Mouse (Mus musculus) megakaryocyte, embryonic 14.5 days (primary cell): Measurements from ENCODE around the gene Acta2. TPM values are rescaled to one million over a fixed set of nuclear protein-coding genes. Genes with fewer than 3 reads are reported as not detected.
A peak's percentile ranks its signal among the peaks of the same experiment; 100 is the strongest.

Experiments used
- H3K27me3 ChIP-seq: replicated peaks from 2 replicates; pipeline ENCODE3; 2012; ENCODE audit warnings: inconsistent platforms
- H3K36me3 ChIP-seq: replicated peaks from 2 replicates; pipeline ENCODE3; 2012; ENCODE audit warnings: low read length, inconsistent platforms, mixed read lengths
- H3K4me1 ChIP-seq: 2 replicates; pipeline ENCODE4 v1.6.1; 2012; ENCODE audit warnings: inconsistent platforms
- H3K4me3 ChIP-seq: replicated peaks from 2 replicates; pipeline ENCODE3; 2012; ENCODE audit warnings: moderate library complexity, mild to moderate bottlenecking, inconsistent platforms
- H3K9me3 ChIP-seq: 2 replicates; pipeline ENCODE4 v1.6.1; 2012; ENCODE audit warnings: inconsistent platforms
- FLI1 ChIP-seq: IDR thresholded peaks from 2 replicates; pipeline ENCODE4 v1.6.1; 2012; ENCODE audit warnings: low read length, inconsistent platforms, mixed read lengths
- GATA1 ChIP-seq: IDR thresholded peaks from 3 replicates; pipeline ENCODE4 v1.6.1; 2012; ENCODE audit warnings: mixed read lengths, low read length, inconsistent platforms, borderline replicate concordance
- polyA plus RNA-seq: library from polyadenylated mRNA; stranded (reverse); fragments of >175 nt; gene quantifications from 2 replicates; pipeline ENCODE4 v1.2.3, GENCODE M21; 2012; ENCODE audit warnings: low replicate concordance; ENCODE audit not compliant: insufficient read depth

Gene Acta2
- polyA plus RNA-seq, 1 experiment = not detected

- no peak overlapping the region for H3K4me3 ChIP-seq
- no peaks in the 10 kb centered on the region for H3K9me3 ChIP-seq
- peaks cover 39% of the 10 kb centered on the region for H3K4me1 ChIP-seq
- peaks cover 4% of the 10 kb centered on the region for H3K27me3 ChIP-seq
- H3K36me3 ChIP-seq = no peaks in the 10 kb centered on the region
- TF ChIP-seq GATA1 (no peak), FLI1 (no peak)
These were observed 4.8 kb downstream of the Acta2 start for GRCm38 (mm10) chr19:34250621-34251020.

GRCm38 (mm10) chr19:34248558-34248957 lies 6.8 kb downstream of the Acta2 start:
- Histone ChIP-seq H3K36me3 (no peaks in the 10 kb centered on the region), H3K9me3 (no peaks in the 10 kb centered on the region), H3K4me1 (peaks cover 26% of the 10 kb centered on the region), H3K4me3 (no peak overlapping the region), H3K27me3 (peaks cover 4% of the 10 kb centered on the region)
- TF ChIP-seq FLI1 (no peak), GATA1 (no peak)

- H3K4me1 ChIP-seq = peaks cover 21% of the 10 kb centered on the region
- H3K27me3 ChIP-seq = peaks cover 2% of the 10 kb centered on the region
- H3K9me3 ChIP-seq = no peaks in the 10 kb centered on the region
- no peak for TF ChIP-seq GATA1
- TF ChIP-seq FLI1 = no peak
- peaks cover 13% of the 10 kb centered on the region for H3K36me3 ChIP-seq
- peak overlapping the region; percentile 35 for H3K4me3 ChIP-seq
These were observed 11.3 kb downstream of the Acta2 start for GRCm38 (mm10) chr19:34244056-34244455.

- Histone ChIP-seq H3K4me3 (no peak overlapping the region), H3K9me3 (no peaks in the 10 kb centered on the region), H3K4me1 (peaks cover 12% of the 10 kb centered on the region), H3K27me3 (peaks cover 2% of the 10 kb centered on the region), H3K36me3 (peaks cover 21% of the 10 kb centered on the region)
- no peak for TF ChIP-seq FLI1
These were observed 12.5 kb downstream of the Acta2 start for GRCm38 (mm10) chr19:34242925-34243324.

GRCm38 (mm10) chr19:34241247-34241915 lies 14.0 kb downstream of the Acta2 start:
- Histone ChIP-seq H3K27me3 (peaks cover 2% of the 10 kb centered on the region), H3K4me1 (peaks cover 12% of the 10 kb centered on the region), H3K4me3 (no peak overlapping the region), H3K9me3 (no peaks in the 10 kb centered on the region), H3K36me3 (peaks cover 33% of the 10 kb centered on the region)
- TF ChIP-seq FLI1 (no peak), GATA1 (no peak)

GRCm38 (mm10) chr19:34240273-34241039 lies 14.9 kb downstream of the Acta2 start:
- TF ChIP-seq GATA1 (no peak), FLI1 (no peak)
- peaks cover 12% of the 10 kb centered on the region for H3K4me1 ChIP-seq
- H3K27me3 ChIP-seq = no peaks in the 10 kb centered on the region
- no peaks in the 10 kb centered on the region for H3K9me3 ChIP-seq
- H3K36me3 ChIP-seq = peaks cover 37% of the 10 kb centered on the region
- H3K4me3 ChIP-seq = no peak overlapping the region

GRCm38 (mm10) chr19:34237746-34238145 lies 17.6 kb downstream of the Acta2 start:
- Histone ChIP-seq H3K9me3 (no peaks in the 10 kb centered on the region), H3K27me3 (no peaks in the 10 kb centered on the region), H3K4me3 (no peak overlapping the region), H3K4me1 (peaks cover under 1% of the 10 kb centered on the region; the same call in 1 of the 2 replicates), H3K36me3 (peaks cover 54% of the 10 kb centered on the region)
- no peak for TF ChIP-seq FLI1
- TF ChIP-seq GATA1 = no peak

- no peaks in the 10 kb centered on the region for H3K4me1 ChIP-seq
- peaks cover 61% of the 10 kb centered on the region for H3K36me3 ChIP-seq
These were observed 19.3 kb downstream of the Acta2 start for GRCm38 (mm10) chr19:34236049-34236448.

GRCm38 (mm10) chr19:34233944-34234343 lies 21.4 kb downstream of the Acta2 start:
- no peaks in the 10 kb centered on the region for H3K4me1 ChIP-seq
- no peaks in the 10 kb centered on the region for H3K27me3 ChIP-seq
- peaks cover 52% of the 10 kb centered on the region for H3K36me3 ChIP-seq
- no peak overlapping the region for H3K4me3 ChIP-seq
- no peak for TF ChIP-seq GATA1
- H3K9me3 ChIP-seq = no peaks in the 10 kb centered on the region

More at GRCm38 (mm10) chr19:34236049-34236448, 19.3 kb downstream of the Acta2 start:
- no peaks in the 10 kb centered on the region for H3K9me3 ChIP-seq
- H3K4me3 ChIP-seq = no peak overlapping the region
- H3K27me3 ChIP-seq = no peaks in the 10 kb centered on the region
- TF ChIP-seq FLI1 (no peak), GATA1 (no peak)

GRCm38 (mm10) chr19:34232326-34232725 lies 23.1 kb downstream of the Acta2 start:
- TF ChIP-seq GATA1 (no peak), FLI1 (no peak)
- Histone ChIP-seq H3K4me3 (no peak overlapping the region), H3K27me3 (no peaks in the 10 kb centered on the region), H3K9me3 (no peaks in the 10 kb centered on the region), H3K4me1 (no peaks in the 10 kb centered on the region), H3K36me3 (peaks cover 45% of the 10 kb centered on the region)
